Mouse (Mus musculus) heart, embryonic 14.5 days (tissue): Measurements from ENCODE around the gene Dot1l. TPM values are rescaled to one million over a fixed set of nuclear protein-coding genes. Genes with fewer than 3 reads are reported as not detected.
A peak's percentile ranks its signal among the peaks of the same experiment; 100 is the strongest.
"Not testable (repeated sequence)": the region's sequence is repeated elsewhere in the genome, so short reads cannot be mapped to it uniquely, and the experiment has no call there.

Source experiments
- ATAC-seq: fragments of 200-750 bp; cut with Nextera tagmentation; 2 replicates; pipeline ENCODE4 v1.8.0; 2017; ENCODE audit warnings: low read depth, moderate TSS enrichment; ENCODE audit not compliant: insufficient number of reproducible peaks, insufficient read depth, low FRiP score
- H3K27ac ChIP-seq, 2 experiments: fragments of 200-500 bp in 1 of 2; fragments of 300-500 bp in 1 of 2; sonication (generic) in 1 of 2; replicated peaks in 1 of 2; 2 replicates each; pipeline ENCODE4 v1.5.1; 2012 to 2014; ENCODE audit warnings: low read depth in 2 of 2, low read length in 2 of 2, control low read depth in 1 of 2, mild to moderate bottlenecking in 1 of 2, mixed read lengths in 1 of 2; ENCODE audit not compliant: control insufficient read depth in 1 of 2, insufficient read depth in 1 of 2
- H3K27me3 ChIP-seq: fragments of 300-500 bp; sonication (generic); 2 replicates; pipeline ENCODE4 v1.6.1; 2014; ENCODE audit warnings: mild to moderate bottlenecking, low read length, control low read depth; ENCODE audit not compliant: control insufficient read depth, insufficient read depth
- H3K36me3 ChIP-seq: fragments of 300-500 bp; sonication (generic); 2 replicates; pipeline ENCODE4 v1.6.1; 2014; ENCODE audit warnings: mild to moderate bottlenecking, control low read depth, low read length, mixed read lengths; ENCODE audit not compliant: control insufficient read depth, insufficient read depth
- H3K4me1 ChIP-seq, 2 experiments: fragments of 200-500 bp in 1 of 2; fragments of 300-500 bp in 1 of 2; sonication (generic) in 1 of 2; 2 replicates each; pipeline ENCODE4 v1.6.1; 2012 to 2014; ENCODE audit warnings: low read length in 2 of 2, control low read depth in 1 of 2, mixed read lengths in 1 of 2; ENCODE audit not compliant: control insufficient read depth in 2 of 2, insufficient read depth in 2 of 2
- H3K4me2 ChIP-seq: fragments of 300-500 bp; sonication (generic); 2 replicates; pipeline ENCODE4 v1.6.1; 2014; ENCODE audit warnings: mild to moderate bottlenecking, low read length
- H3K4me3 ChIP-seq, 2 experiments: fragments of 200-500 bp in 1 of 2; fragments of 300-500 bp in 1 of 2; sonication (generic) in 1 of 2; 2 replicates each; pipeline ENCODE4 v1.5.1; 2012 to 2014; ENCODE audit warnings: low read length in 2 of 2, mild to moderate bottlenecking in 2 of 2, control low read depth in 1 of 2, low read depth in 1 of 2, moderate library complexity in 1 of 2; ENCODE audit not compliant: control insufficient read depth in 1 of 2, insufficient read depth in 1 of 2
- H3K9ac ChIP-seq: fragments of 300-500 bp; sonication (generic); 2 replicates; pipeline ENCODE4 v1.6.1; 2014; ENCODE audit warnings: mild to moderate bottlenecking, low read length
- H3K9me3 ChIP-seq: fragments of 300-500 bp; sonication (generic); 2 replicates; pipeline ENCODE4 v1.6.1; 2016; ENCODE audit warnings: low read length, control low read depth; ENCODE audit not compliant: control insufficient read depth
- WGBS: fragments of 180-500 bp; shearing (Covaris S2); extraction: QIAGEN DNeasy Blood & Tissue Kit; methylation state at CpG from one replicate; pipeline ENCODE4 v1.1.7; 2014; 5-methylcytosine and 5-hydroxymethylcytosine counted together
- polyA plus RNA-seq: library from polyadenylated mRNA; unstranded; fragments of >200 nt; fragmentation: Nextera tagmentation; extraction: Ambion mirVana; gene quantifications from 2 replicates; pipeline ENCODE4 v1.2.1, GENCODE M21; 2014

Gene Dot1l
- polyA plus RNA-seq, 1 experiment from 2014 or later, result 26.5 TPM

- Histone ChIP-seq H3K27ac (peak overlapping the region in 1 of 2 experiments; percentile 36; a peak in 2 of 4 replicates), H3K4me2 (no peak overlapping the region), H3K4me3 (no peak overlapping the region), H3K9me3 (no peaks in the 10 kb centered on the region), H3K27me3 (no peaks in the 10 kb centered on the region), H3K4me1 (peaks cover 2 to 11% of the 10 kb centered on the region in 2 experiments; a peak in 3 of 4 replicates), H3K36me3 (peaks cover 12% of the 10 kb centered on the region), H3K9ac (no peak overlapping the region)
- ATAC-seq, result no peak
- 56% methylated on average over 8 of the region's 8 CpGs for WGBS
These were observed 69.0 kb downstream of the Dot1l start for GRCm38 (mm10) chr10:80823847-80824643.

- 72% methylated on average over 2 of the region's 2 CpGs for whole genome bisulfite sequencing
- Histone ChIP-seq H3K27ac (no peak overlapping the region; a peak in 1 of 4 replicates), H3K9ac (no peak overlapping the region), H3K36me3 (peaks cover 20% of the 10 kb centered on the region), H3K4me1 (peaks cover 2 to 17% of the 10 kb centered on the region in 2 experiments; a peak in 3 of 4 replicates), H3K4me3 (no peak overlapping the region), H3K4me2 (no peak overlapping the region), H3K27me3 (no peaks in the 10 kb centered on the region), H3K9me3 (no peaks in the 10 kb centered on the region)
- no peak for ATAC-seq
These were observed 69.8 kb downstream of the Dot1l start for GRCm38 (mm10) chr10:80824827-80825226.

GRCm38 (mm10) chr10:80826151-80827062 is 71.4 kb downstream of the Dot1l start, which contains the start of gene Oaz1:
TSS of gene Oaz1 (plus strand) at chr10:80826656.
- WGBS, result under 1% methylated on average over 77 of the region's 82 CpGs
- no peaks in the 10 kb centered on the region for H3K9me3 ChIP-seq
- peak within 1 kb of the TSS; percentile 99 for H3K4me2 ChIP-seq
- peak within 1 kb of the TSS; percentile 89 to 94 for H3K27ac ChIP-seq
- H3K27me3 ChIP-seq, result no peaks in the 10 kb centered on the region
- peak; percentile 97 for ATAC-seq
- H3K9ac ChIP-seq, result peak within 1 kb of the TSS; percentile 89
- peaks cover 30% of the 10 kb centered on the region for H3K36me3 ChIP-seq
- H3K4me1 ChIP-seq, result peaks cover 4 to 26% of the 10 kb centered on the region in 2 experiments; a peak in 3 of 4 replicates
- peak within 1 kb of the TSS; percentile 65 to 92 for H3K4me3 ChIP-seq

- Histone ChIP-seq H3K9me3 (no peaks in the 10 kb centered on the region), H3K36me3 (peaks cover 30% of the 10 kb centered on the region), H3K27ac (peak overlapping the region; percentile 24 to 89; a peak in 2 of 4 replicates), H3K4me2 (peak overlapping the region; percentile 99), H3K27me3 (no peaks in the 10 kb centered on the region), H3K4me3 (peak overlapping the region; percentile 65 to 92), H3K4me1 (peaks cover 4 to 26% of the 10 kb centered on the region in 2 experiments; a peak in 3 of 4 replicates), H3K9ac (peak overlapping the region; percentile 89)
- WGBS, result 6% methylated on average over 29 of the region's 29 CpGs
- ATAC-seq, result no peak
These were observed 72.3 kb downstream of the Dot1l start for GRCm38 (mm10) chr10:80827063-80827869.

GRCm38 (mm10) chr10:80827870-80828420 is 72.9 kb downstream of the Dot1l start:
- H3K4me2 ChIP-seq, result peak overlapping the region; percentile 99
- no peaks in the 10 kb centered on the region for H3K27me3 ChIP-seq
- no peak for ATAC-seq
- WGBS, result 70% methylated on average over 10 of the region's 10 CpGs
- H3K4me1 ChIP-seq, result peaks cover 4 to 26% of the 10 kb centered on the region in 2 experiments; a peak in 3 of 4 replicates
- H3K9me3 ChIP-seq, result no peaks in the 10 kb centered on the region
- H3K27ac ChIP-seq, result no peak overlapping the region
- H3K4me3 ChIP-seq, result peak overlapping the region; percentile 65 to 92
- peaks cover 30% of the 10 kb centered on the region for H3K36me3 ChIP-seq
- H3K9ac ChIP-seq, result peak overlapping the region; percentile 89

- not testable (repeated sequence) for H3K9me3 ChIP-seq, H3K9ac ChIP-seq, ATAC-seq, H3K27ac ChIP-seq, H3K27me3 ChIP-seq, H3K4me3 ChIP-seq
- WGBS, result 83% methylated on average over 7 of the region's 9 CpGs
- H3K4me1 ChIP-seq, result peaks cover 4 to 26% of the 10 kb centered on the region in 2 experiments; a peak in 3 of 4 replicates
- H3K4me2 ChIP-seq, result peak overlapping the region; percentile 99
- H3K36me3 ChIP-seq, result peaks cover 30% of the 10 kb centered on the region
These were observed 73.6 kb downstream of the Dot1l start for GRCm38 (mm10) chr10:80828587-80828986.
